Mouse (Mus musculus) lung, embryonic 16.5 days (tissue): ENCODE data around the gene Gsap. TPM values are rescaled to one million over a fixed set of nuclear protein-coding genes. Genes with fewer than 3 reads are reported as not detected.

ENCODE experiments used
- ATAC-seq: fragments of 200-750 bp; cut with Nextera tagmentation; 2 replicates; pipeline ENCODE4 v1.8.0; 2017; ENCODE audit warnings: low read depth, mild to moderate bottlenecking, moderate library complexity
- H3K27ac ChIP-seq: fragments of 300-500 bp; sonication (generic); 2 replicates; pipeline ENCODE4 v1.5.1; 2014; ENCODE audit warnings: mild to moderate bottlenecking, control low read depth, low read length
- H3K27me3 ChIP-seq: fragments of 300-500 bp; sonication (generic); 2 replicates; pipeline ENCODE4 v1.6.1; 2014; ENCODE audit warnings: low read depth, low read length, mixed read lengths; ENCODE audit not compliant: control insufficient read depth, insufficient read depth
- H3K36me3 ChIP-seq: fragments of 300-500 bp; sonication (generic); 2 replicates; pipeline ENCODE4 v1.6.1; 2014; ENCODE audit warnings: low read length; ENCODE audit not compliant: control insufficient read depth, insufficient read depth
- H3K4me1 ChIP-seq: fragments of 300-500 bp; sonication (generic); replicated peaks from 2 replicates; pipeline ENCODE4 v1.6.1; 2014; ENCODE audit warnings: low read length, mixed read lengths; ENCODE audit not compliant: control insufficient read depth, insufficient read depth
- H3K4me2 ChIP-seq: fragments of 300-500 bp; sonication (generic); 2 replicates; pipeline ENCODE4 v1.6.1; 2014; ENCODE audit warnings: low read depth, low read length, control low read depth
- H3K4me3 ChIP-seq: fragments of 300-500 bp; sonication (generic); 2 replicates; pipeline ENCODE4 v1.5.1; 2014; ENCODE audit warnings: mild to moderate bottlenecking, low read length, control low read depth
- H3K9ac ChIP-seq: fragments of 300-500 bp; sonication (generic); 2 replicates; pipeline ENCODE4 v1.6.1; 2014; ENCODE audit warnings: low read length, control low read depth
- H3K9me3 ChIP-seq: fragments of 300-500 bp; sonication (generic); 2 replicates; pipeline ENCODE4 v1.6.1; 2016; ENCODE audit warnings: low read length; ENCODE audit not compliant: control insufficient read depth
- WGBS: fragments of 180-500 bp; shearing (Covaris S2); extraction: QIAGEN DNeasy Blood & Tissue Kit; methylation state at CpG from one replicate; pipeline ENCODE4 v1.1.7; 2014; 5-methylcytosine and 5-hydroxymethylcytosine counted together
- polyA plus RNA-seq: library from polyadenylated mRNA; unstranded; fragments of >200 nt; fragmentation: Nextera tagmentation; extraction: Ambion mirVana; gene quantifications from 2 replicates; pipeline ENCODE4 v1.2.1, GENCODE M21; 2015

Gene Gsap
- polyA plus RNA-seq, 1 experiment from 2014 or later = 4.9 TPM

DNA sequence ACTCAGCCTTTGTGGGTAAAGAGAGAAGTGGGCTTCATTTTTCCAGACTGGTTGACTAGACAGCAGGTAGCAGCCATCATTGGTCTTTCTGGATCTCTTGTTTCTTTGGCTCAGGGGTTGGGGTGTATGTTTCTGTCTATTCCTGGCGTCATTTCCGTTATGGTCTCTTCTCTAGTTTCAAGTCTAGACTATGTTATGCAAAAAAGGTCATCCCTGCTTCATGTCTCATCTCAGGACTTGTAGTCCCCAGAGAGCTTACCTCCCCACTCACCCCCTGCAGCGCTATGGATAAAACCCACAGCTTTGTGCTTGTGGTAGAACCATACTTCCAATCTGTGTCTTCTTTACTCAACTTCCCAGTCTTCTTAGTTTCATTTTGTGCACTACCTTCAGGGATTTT is 18.1 kb downstream of the Gsap start:
- Histone ChIP-seq H3K9ac (no peak overlapping the region), H3K4me1 (no peaks in the 10 kb centered on the region; the same call in 1 of the 2 replicates), H3K27ac (no peak overlapping the region), H3K4me3 (no peak overlapping the region), H3K27me3 (no peaks in the 10 kb centered on the region), H3K4me2 (no peak overlapping the region), H3K36me3 (no peaks in the 10 kb centered on the region), H3K9me3 (no peaks in the 10 kb centered on the region)
- 91% methylated on average over 3 of the region's 3 CpGs for WGBS
- ATAC-seq = no peak

- no peak for ATAC-seq
- Histone ChIP-seq H3K36me3 (no peaks in the 10 kb centered on the region), H3K9ac (no peak overlapping the region), H3K9me3 (no peaks in the 10 kb centered on the region), H3K27me3 (no peaks in the 10 kb centered on the region), H3K4me2 (no peak overlapping the region), H3K4me1 (no peaks in the 10 kb centered on the region; the same call in 1 of the 2 replicates), H3K27ac (no peak overlapping the region), H3K4me3 (no peak overlapping the region)
- 51% methylated on average over 4 of the region's 4 CpGs for WGBS
Observed at GRCm38 (mm10) chr5:21206014-21206413, 20.0 kb downstream of the Gsap start.

DNA sequence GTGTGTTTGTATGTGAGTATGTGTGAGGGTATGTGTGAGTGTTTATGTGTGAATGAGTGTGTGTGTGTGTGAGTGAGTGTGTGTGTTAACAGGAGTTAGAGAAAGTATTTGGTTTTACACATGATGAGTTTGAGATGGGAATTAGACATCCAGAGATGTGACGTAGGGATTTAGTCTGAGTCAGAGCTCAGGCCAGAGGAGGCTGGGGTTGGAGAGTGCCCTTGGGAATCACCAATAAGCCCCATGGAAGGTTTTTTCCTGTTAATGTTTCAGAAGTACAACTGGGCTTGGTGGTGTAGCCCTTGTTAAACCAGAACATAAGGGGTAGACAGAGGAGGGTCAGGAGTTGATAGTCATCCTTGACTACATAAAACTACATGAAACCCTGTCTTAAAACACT is 25.4 kb downstream of the Gsap start:
- ATAC-seq = no peak
- WGBS = 83% methylated on average over 1 of the region's 1 CpGs
- H3K4me3 ChIP-seq = no peak overlapping the region
- no peaks in the 10 kb centered on the region for H3K9me3 ChIP-seq
- no peak overlapping the region for H3K27ac ChIP-seq
- no peaks in the 10 kb centered on the region for H3K27me3 ChIP-seq
- no peak overlapping the region for H3K9ac ChIP-seq
- H3K4me2 ChIP-seq = no peak overlapping the region
- H3K36me3 ChIP-seq = no peaks in the 10 kb centered on the region
- H3K4me1 ChIP-seq = no peaks in the 10 kb centered on the region

DNA sequence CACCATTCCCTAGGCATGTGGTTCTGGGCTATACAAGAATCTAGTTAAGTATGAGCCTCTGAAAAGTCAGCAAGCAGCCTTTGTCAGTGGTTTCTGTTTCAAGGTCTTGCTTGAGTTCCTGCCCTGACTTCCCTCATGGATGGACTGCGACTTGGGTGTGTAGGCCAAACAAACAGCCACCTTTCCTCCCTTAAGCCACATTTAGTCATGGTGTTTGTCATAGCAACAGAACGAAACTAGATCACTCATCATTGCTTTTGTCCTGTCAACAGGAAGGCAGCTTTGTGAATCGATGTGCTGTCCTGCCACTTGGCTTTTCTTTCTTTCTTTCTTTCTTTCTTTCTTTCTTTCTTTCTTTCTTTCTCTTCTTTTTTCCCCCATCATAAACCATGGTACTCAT is 26.9 kb downstream of the Gsap start:
- Histone ChIP-seq H3K36me3 (no peaks in the 10 kb centered on the region), H3K9me3 (no peaks in the 10 kb centered on the region), H3K4me3 (no peak overlapping the region), H3K4me2 (no peak overlapping the region), H3K4me1 (peaks cover 5% of the 10 kb centered on the region; the same call in 1 of the 2 replicates), H3K9ac (no peak overlapping the region), H3K27ac (no peak overlapping the region), H3K27me3 (no peaks in the 10 kb centered on the region)
- 68% methylated on average over 3 of the region's 3 CpGs for WGBS
- no peak for ATAC-seq

GRCm38 (mm10) chr5:21213801-21214200 is 27.7 kb downstream of the Gsap start:
- Histone ChIP-seq H3K4me1 (peaks cover 6% of the 10 kb centered on the region; the same call in 1 of the 2 replicates), H3K4me2 (no peak overlapping the region), H3K9me3 (no peaks in the 10 kb centered on the region), H3K27ac (no peak overlapping the region), H3K36me3 (no peaks in the 10 kb centered on the region), H3K27me3 (no peaks in the 10 kb centered on the region), H3K4me3 (no peak overlapping the region), H3K9ac (no peak overlapping the region)
- no peak for ATAC-seq
- WGBS = 66% methylated on average over 5 of the region's 5 CpGs

- Histone ChIP-seq H3K4me2 (no peak overlapping the region), H3K9ac (no peak overlapping the region), H3K9me3 (no peaks in the 10 kb centered on the region), H3K27ac (no peak overlapping the region), H3K27me3 (no peaks in the 10 kb centered on the region), H3K4me1 (peaks cover 6% of the 10 kb centered on the region; the same call in 1 of the 2 replicates), H3K4me3 (no peak overlapping the region), H3K36me3 (no peaks in the 10 kb centered on the region)
- peak; percentile 72 for ATAC-seq
- 36% methylated on average over 14 of the region's 14 CpGs for WGBS
Observed at GRCm38 (mm10) chr5:21217453-21218294, 31.6 kb downstream of the Gsap start.

GRCm38 (mm10) chr5:21232876-21233275 is 46.8 kb downstream of the Gsap start:
- Histone ChIP-seq H3K27me3 (no peaks in the 10 kb centered on the region), H3K27ac (no peak overlapping the region), H3K36me3 (no peaks in the 10 kb centered on the region), H3K4me2 (no peak overlapping the region), H3K4me3 (no peak overlapping the region), H3K9ac (no peak overlapping the region), H3K4me1 (no peaks in the 10 kb centered on the region), H3K9me3 (no peaks in the 10 kb centered on the region; the same call in 1 of the 2 replicates)
- no peak for ATAC-seq
- 93% methylated on average over 6 of the region's 6 CpGs for WGBS

DNA sequence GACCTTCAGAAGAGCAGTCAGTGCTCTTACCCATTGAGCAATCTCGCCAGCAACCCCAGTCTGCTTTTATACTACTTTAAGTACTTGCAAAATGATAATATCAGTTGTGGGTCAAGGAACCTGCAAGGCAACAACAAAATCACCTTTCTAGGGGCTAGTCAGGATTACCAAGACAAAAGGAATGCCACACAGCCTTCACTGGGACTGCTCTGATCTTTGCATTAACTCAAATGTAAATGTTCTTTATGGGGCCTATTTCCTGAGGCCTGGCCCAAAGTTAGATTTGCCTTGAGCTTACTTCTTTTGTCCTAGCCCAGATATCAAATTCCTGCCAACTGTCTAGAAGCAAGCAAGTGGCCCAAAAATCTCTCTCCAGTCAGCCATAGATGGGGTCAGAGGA is 58.5 kb downstream of the Gsap start:
- H3K9me3 ChIP-seq = no peaks in the 10 kb centered on the region
- H3K27me3 ChIP-seq = no peaks in the 10 kb centered on the region
- no peaks in the 10 kb centered on the region for H3K36me3 ChIP-seq
- no peak overlapping the region for H3K4me2 ChIP-seq
- H3K4me3 ChIP-seq = no peak overlapping the region
- no peak overlapping the region for H3K27ac ChIP-seq
- 79% methylated on average over 1 of the region's 1 CpGs for WGBS
- H3K4me1 ChIP-seq = no peaks in the 10 kb centered on the region
- H3K9ac ChIP-seq = no peak overlapping the region
- no peak for ATAC-seq

DNA sequence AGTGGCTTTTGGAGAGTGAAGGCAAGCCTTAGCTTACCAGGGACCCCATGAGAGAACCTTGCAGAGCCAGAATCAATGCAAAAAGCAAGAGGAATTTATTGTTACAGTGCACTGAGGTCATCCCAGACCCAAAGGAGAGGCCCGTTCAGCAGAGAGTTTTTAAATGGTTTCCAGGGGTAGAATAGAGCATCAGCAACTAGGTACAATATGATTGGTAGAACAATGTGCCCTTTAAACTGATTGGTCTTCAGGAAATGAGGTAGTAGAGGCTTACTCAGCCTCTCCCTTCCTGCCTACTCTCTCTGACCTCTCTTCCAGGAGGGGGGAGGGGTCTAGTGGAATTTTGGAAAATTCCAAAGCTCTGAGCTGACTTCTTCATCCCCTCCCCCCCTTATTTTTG is 59.2 kb downstream of the Gsap start:
- ATAC-seq = no peak
- Histone ChIP-seq H3K4me2 (no peak overlapping the region), H3K9me3 (no peaks in the 10 kb centered on the region), H3K36me3 (no peaks in the 10 kb centered on the region), H3K9ac (no peak overlapping the region), H3K27ac (no peak overlapping the region), H3K4me1 (no peaks in the 10 kb centered on the region), H3K4me3 (no peak overlapping the region), H3K27me3 (no peaks in the 10 kb centered on the region)
- WGBS = 75% methylated on average over 1 of the region's 1 CpGs
